Mouse (Mus musculus): ENCODE results near the gene Mapt. TPM values are rescaled to one million over a fixed set of nuclear protein-coding genes. Genes with fewer than 3 reads are reported as not detected.
"Not testable (repeated sequence)": the region's sequence is repeated elsewhere in the genome, so short reads cannot be mapped to it uniquely, and the experiment has no call there.

Gene Mapt
- polyA plus RNA-seq, 1 experiment from 2014 or later: 1.2 TPM

DNA sequence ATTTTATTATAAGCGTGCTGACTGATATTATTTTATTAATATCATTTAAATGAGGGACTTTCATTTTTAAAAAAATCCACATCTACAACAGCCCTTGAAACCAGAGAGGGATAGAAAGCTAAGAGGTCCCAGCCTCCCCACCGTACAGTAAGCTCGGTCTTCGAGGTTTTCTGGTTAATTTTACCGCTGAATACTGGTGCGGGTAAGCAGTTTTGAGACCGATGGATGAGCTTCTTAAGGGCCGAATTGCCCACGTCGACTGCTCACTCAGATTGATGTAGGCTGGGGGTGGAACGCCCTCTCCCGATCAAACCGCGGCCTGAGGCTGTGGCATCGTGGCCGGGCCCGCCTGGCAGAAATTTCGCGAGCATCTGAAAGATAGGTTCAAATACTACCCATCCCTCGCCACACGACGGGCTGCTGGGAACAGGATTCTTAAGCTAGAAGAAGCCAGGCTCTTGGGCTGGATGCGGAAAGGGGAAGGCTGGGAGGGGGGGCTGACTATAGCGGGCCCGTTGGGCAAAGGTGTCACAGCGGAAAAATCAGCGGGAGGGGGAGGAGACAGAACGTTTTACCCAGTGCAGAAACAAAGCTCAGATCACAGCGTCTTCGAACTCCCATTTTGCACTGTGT is 2.5 kb downstream of the Mapt start:
- no peak overlapping the region for H3K27ac ChIP-seq (replicated peaks)
- no peaks in the 10 kb centered on the region for H3K9me3 ChIP-seq
- WGBS: 3% methylated on average over 30 of the region's 30 CpGs
- ATAC-seq (ENCODE audit: extremely low read depth, insufficient number of reproducible peaks, low FRiP score, low TSS enrichment): no peak
- H3K27me3 ChIP-seq (replicated peaks): peaks cover 85% of the 10 kb centered on the region
- peak overlapping the region; percentile 22 for H3K4me3 ChIP-seq
- H3K36me3 ChIP-seq: no peaks in the 10 kb centered on the region
- H3K9ac ChIP-seq: peak overlapping the region; percentile 33; the same call in 1 of the 2 replicates
- peak overlapping the region; percentile 100 for H3K4me2 ChIP-seq
- peaks cover 40% of the 10 kb centered on the region for H3K4me1 ChIP-seq

DNA sequence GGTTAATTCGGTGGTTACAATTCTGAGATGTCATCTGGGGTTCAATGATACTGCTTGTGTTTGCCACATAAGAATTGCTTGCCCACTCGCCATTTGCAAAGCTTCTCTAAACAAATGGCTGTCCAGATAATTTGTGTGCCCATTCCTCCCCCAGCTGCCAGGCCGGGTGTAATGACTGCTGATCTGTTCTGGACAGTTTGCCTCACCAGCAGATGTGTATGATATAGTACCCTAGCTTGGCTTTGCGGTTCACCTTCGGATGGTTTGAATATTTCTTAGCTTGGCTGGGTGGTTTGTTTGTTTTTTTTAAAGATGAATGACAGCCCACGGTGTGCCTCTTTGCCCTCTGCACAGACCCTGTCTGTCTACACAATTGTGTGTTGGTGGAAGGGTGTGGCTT is 3.5 kb downstream of the Mapt start:
- Histone ChIP-seq H3K27me3 (replicated peaks) (peaks cover 75% of the 10 kb centered on the region), H3K9ac (no peak overlapping the region), H3K4me2 (no peak overlapping the region), H3K9me3 (no peaks in the 10 kb centered on the region), H3K27ac (replicated peaks) (no peak overlapping the region), H3K4me1 (peaks cover 40% of the 10 kb centered on the region), H3K4me3 (no peak overlapping the region), H3K36me3 (no peaks in the 10 kb centered on the region)
- no peak for ATAC-seq (ENCODE audit: extremely low read depth, insufficient number of reproducible peaks, low FRiP score, low TSS enrichment)
- WGBS: 43% methylated on average over 6 of the region's 6 CpGs

DNA sequence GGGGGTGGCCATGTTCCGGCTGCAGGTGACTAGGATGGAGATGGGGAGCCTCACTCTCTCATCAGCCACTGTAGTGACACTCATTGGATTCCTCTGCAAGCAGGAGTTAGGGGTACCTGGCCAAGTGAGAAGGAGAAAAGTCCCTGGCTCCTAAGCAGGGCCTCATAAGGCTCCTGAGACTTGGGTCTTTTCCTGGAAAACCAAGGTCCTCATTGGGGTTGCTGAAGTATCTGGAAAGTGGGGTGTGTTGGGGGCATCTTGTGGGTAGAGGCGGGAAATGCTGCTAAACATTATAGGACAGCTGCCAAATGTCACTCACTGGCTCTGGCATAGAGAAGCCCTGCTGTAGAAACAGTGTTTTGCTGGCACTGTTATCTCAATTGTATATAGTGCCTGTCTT is 4.7 kb downstream of the Mapt start:
- Histone ChIP-seq H3K4me2 (no peak overlapping the region), H3K4me3 (no peak overlapping the region), H3K27ac (replicated peaks) (no peak overlapping the region), H3K9ac (no peak overlapping the region), H3K27me3 (replicated peaks) (peaks cover 67% of the 10 kb centered on the region), H3K4me1 (peaks cover 37% of the 10 kb centered on the region), H3K36me3 (no peaks in the 10 kb centered on the region), H3K9me3 (no peaks in the 10 kb centered on the region)
- WGBS: 58% methylated on average over 2 of the region's 2 CpGs
- no peak for ATAC-seq (ENCODE audit: extremely low read depth, insufficient number of reproducible peaks, low FRiP score, low TSS enrichment)

DNA sequence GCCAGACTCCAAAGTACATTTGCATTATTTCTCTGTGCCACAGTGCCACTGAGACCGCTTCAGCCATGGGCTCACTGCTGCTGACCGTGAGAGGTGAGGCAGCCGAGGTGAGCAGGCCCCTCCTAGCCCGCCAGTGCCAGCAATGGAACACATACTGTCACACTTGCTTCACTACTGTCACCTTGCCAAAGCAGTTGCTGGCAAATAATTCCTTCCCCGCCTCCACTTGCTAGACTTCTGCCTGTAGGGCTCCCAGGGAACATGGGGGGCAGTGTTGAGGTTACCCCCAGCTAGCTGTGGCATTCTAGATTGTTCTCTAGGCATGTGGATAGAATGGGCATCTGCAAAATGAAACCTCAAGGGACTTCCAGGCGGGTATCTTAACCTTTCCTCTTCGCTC is 6.0 kb downstream of the Mapt start:
- Histone ChIP-seq H3K9ac (no peak overlapping the region), H3K36me3 (no peaks in the 10 kb centered on the region), H3K4me1 (peaks cover 28% of the 10 kb centered on the region), H3K4me2 (no peak overlapping the region), H3K9me3 (no peaks in the 10 kb centered on the region), H3K27ac (replicated peaks) (no peak overlapping the region), H3K27me3 (replicated peaks) (peaks cover 58% of the 10 kb centered on the region), H3K4me3 (no peak overlapping the region)
- ATAC-seq (ENCODE audit: extremely low read depth, insufficient number of reproducible peaks, low FRiP score, low TSS enrichment): no peak
- 54% methylated on average over 7 of the region's 7 CpGs for WGBS

DNA sequence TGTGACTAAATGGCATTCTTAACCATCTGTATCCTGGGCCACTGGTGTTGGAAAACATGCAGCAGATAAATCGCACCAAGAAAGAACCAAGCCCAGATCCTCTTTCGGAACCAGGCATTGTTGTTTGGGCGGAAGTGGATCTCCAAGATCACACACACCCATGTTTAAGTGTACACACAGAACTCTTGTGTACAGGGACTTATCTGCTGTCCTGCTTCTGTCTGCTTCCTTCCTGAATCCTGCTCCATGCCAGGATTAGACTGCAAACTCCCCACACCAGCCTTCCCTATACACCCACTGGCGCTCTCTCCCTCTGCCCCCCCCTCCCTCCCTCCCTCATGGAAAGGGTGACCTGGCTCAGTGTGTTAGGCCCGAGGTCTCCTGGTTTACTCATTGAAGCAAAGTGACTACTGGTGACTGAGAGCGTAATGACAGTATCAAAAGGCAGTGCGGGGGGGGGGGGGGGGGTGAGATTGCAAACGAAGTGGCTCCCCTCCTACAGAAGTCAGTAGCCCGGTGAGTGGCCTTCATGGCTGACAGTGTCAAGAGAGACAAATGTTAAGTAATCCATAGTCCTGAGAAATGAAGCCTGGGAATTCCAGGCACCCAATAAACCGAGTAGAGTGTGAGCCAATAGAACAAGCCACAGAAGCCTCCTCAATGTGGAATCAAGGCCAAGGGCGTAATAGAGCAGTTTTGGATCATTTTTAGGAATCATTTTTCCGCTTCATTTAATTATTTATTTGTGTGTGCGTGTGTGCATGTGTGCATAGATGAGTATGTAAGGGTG is 7.0 kb downstream of the Mapt start:
- 54% methylated on average over 13 of the region's 13 CpGs for WGBS
- ATAC-seq (ENCODE audit: extremely low read depth, insufficient number of reproducible peaks, low FRiP score, low TSS enrichment): no peak
- Histone ChIP-seq H3K36me3 (no peaks in the 10 kb centered on the region), H3K4me2 (no peak overlapping the region), H3K9me3 (no peaks in the 10 kb centered on the region), H3K4me3 (no peak overlapping the region), H3K4me1 (peaks cover 19% of the 10 kb centered on the region), H3K27me3 (replicated peaks) (peaks cover 49% of the 10 kb centered on the region), H3K9ac (no peak overlapping the region), H3K27ac (replicated peaks) (no peak overlapping the region)

DNA sequence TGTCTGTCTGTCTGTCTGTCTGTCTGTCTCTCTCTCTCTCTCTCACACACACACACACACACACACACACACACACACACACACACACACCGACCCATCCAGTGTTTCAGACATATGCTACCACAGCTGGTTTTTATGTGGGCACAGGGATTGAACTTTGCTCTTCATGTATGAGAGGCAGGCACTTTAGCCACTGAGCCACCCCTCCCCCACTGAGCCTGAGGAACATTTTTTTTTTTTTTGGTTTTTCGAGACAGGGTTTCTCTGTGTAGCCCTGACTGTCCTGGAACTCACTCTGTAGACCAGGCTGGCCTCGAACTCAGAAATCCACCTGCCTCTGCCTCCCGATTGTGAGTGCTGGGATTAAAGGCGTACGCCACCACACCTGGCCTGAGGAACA is 14.3 kb downstream of the Mapt start:
- not testable (repeated sequence) for H3K27ac ChIP-seq (replicated peaks); H3K9ac ChIP-seq; H3K4me2 ChIP-seq; H3K4me1 ChIP-seq; H3K36me3 ChIP-seq; H3K4me3 ChIP-seq; H3K27me3 ChIP-seq (replicated peaks); H3K9me3 ChIP-seq; ATAC-seq (ENCODE audit: extremely low read depth, insufficient number of reproducible peaks, low FRiP score, low TSS enrichment)
- 69% methylated on average over 6 of the region's 6 CpGs for WGBS

DNA sequence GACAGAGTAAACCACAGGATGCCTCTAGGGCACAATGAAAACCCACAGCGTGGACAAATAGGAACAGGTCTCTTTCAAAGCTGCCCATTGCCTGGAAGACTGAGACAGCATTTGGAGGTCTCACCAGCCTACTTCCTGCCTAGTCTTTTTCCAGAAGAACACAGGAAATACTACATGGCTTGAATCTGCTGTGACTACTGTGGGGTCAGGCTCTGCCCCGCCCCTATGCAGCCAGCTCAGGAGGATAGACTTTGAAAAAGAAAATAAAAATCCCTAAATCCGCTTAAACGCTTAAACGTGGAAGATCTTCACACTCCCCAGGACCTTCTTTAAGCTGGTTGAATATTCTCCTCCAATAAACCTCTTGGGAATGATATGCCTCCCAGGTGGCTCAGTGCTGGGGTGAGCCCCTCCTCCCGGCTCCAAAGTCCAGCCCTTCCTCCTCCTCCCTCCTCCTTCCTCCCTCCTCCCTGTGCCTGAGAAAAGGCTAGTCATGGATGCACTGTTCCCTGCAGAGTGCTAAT is 15.0 kb downstream of the Mapt start:
- ATAC-seq (ENCODE audit: extremely low read depth, insufficient number of reproducible peaks, low FRiP score, low TSS enrichment): no peak
- H3K27me3 ChIP-seq (replicated peaks): peaks cover 8% of the 10 kb centered on the region; the same call in 1 of the 2 replicates
- no peaks in the 10 kb centered on the region for H3K9me3 ChIP-seq

DNA sequence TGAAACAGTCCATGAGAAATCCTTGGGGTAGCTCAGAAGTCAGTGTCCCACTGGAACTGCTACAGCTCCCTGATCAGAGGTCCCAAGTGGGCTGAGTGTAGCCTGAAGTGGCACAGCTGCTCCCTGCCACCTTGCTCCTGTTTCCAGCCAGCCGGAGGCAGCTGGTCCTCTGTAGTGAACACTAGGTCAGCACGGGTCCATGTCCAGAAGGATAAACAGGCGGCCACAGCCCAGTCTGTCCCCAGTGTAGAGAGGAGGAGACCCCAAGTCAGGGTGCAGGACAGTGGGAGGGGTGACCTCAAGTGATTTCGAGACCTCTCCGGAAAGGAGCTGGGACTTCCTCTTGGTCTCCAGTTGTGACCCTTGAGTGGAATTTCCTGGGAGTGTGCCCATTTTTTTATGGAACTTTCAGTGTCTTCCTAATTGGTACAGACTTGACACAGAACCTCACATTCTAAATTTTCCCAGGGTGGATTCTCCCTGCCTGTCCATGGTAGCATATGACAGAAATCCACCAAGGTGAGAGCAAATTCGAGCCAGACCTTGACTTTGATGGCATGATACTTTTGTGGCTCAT is 16.0 kb downstream of the Mapt start:
- Histone ChIP-seq H3K9ac (no peak overlapping the region), H3K27me3 (replicated peaks) (peaks cover 8% of the 10 kb centered on the region; the same call in 1 of the 2 replicates), H3K9me3 (no peaks in the 10 kb centered on the region), H3K36me3 (no peaks in the 10 kb centered on the region), H3K4me3 (no peak overlapping the region), H3K4me2 (no peak overlapping the region), H3K27ac (replicated peaks) (no peak overlapping the region), H3K4me1 (peaks cover 5% of the 10 kb centered on the region; the same call in 1 of the 2 replicates)
- ATAC-seq (ENCODE audit: extremely low read depth, insufficient number of reproducible peaks, low FRiP score, low TSS enrichment): no peak
- WGBS: 61% methylated on average over 6 of the region's 6 CpGs

More for the DNA sequence above, 15.0 kb downstream of the Mapt start:
- Histone ChIP-seq H3K9ac (no peak overlapping the region), H3K4me2 (peak overlapping the region; percentile 36), H3K36me3 (no peaks in the 10 kb centered on the region), H3K27ac (replicated peaks) (no peak overlapping the region), H3K4me1 (peaks cover 5% of the 10 kb centered on the region; the same call in 1 of the 2 replicates), H3K4me3 (no peak overlapping the region)
- 21% methylated on average over 6 of the region's 6 CpGs for WGBS

DNA sequence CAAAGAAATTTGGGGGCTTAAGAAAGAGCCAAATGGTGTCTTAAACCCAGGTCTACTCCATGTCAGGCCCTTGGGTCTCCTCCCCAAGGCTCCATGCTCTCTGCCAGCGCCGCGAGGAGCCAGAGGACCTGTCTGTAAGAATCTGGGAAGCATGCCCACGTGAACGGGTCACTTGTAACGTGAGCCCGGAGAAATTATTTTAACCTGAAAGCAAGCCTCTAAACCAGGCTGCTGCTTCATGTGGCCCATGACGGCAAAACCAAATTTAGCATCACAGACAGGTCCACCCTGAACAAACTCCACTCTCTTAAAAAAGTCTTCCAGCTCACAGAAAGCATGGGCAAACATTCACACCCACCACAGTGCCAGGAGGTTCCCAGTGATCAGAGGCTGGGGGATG is 18.2 kb downstream of the Mapt start:
- peaks cover 8% of the 10 kb centered on the region; the same call in 1 of the 2 replicates for H3K27me3 ChIP-seq (replicated peaks)
- no peaks in the 10 kb centered on the region for H3K9me3 ChIP-seq
- H3K27ac ChIP-seq (replicated peaks): no peak overlapping the region
- 56% methylated on average over 8 of the region's 8 CpGs for WGBS
- H3K4me3 ChIP-seq: no peak overlapping the region
- no peak overlapping the region for H3K4me2 ChIP-seq
- H3K36me3 ChIP-seq: no peaks in the 10 kb centered on the region
- H3K9ac ChIP-seq: no peak overlapping the region
- peaks cover 5% of the 10 kb centered on the region; the same call in 1 of the 2 replicates for H3K4me1 ChIP-seq
- no peak for ATAC-seq (ENCODE audit: extremely low read depth, insufficient number of reproducible peaks, low FRiP score, low TSS enrichment)

DNA sequence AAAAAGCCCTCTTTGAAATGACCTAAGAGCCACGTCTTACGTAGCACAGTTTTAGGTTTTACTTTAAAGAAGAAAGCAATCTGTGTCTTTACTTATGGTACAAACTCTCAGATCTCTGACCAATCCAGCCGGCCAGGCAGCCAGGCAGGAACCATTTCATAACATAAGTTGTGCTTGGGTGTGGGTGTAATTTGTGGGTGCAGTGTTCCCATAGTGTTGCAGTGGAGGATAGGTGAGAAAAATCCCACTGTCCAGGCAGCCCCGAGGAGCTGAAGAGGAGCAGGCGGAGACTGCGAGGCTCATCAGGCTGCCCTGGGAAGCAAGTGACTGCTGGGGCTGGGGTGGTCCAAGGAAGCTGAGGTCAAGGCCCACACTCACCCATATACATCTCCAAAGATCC is 19.9 kb downstream of the Mapt start:
- no peak for ATAC-seq (ENCODE audit: extremely low read depth, insufficient number of reproducible peaks, low FRiP score, low TSS enrichment)
- Histone ChIP-seq H3K36me3 (no peaks in the 10 kb centered on the region), H3K9ac (no peak overlapping the region), H3K9me3 (no peaks in the 10 kb centered on the region), H3K27ac (replicated peaks) (no peak overlapping the region), H3K27me3 (replicated peaks) (0 out of 2 replicates have a peak, but pooled peaks cover 8% of the 10 kb centered on the region), H3K4me3 (no peak overlapping the region), H3K4me1 (peaks cover 5% of the 10 kb centered on the region; the same call in 1 of the 2 replicates), H3K4me2 (no peak overlapping the region)
- WGBS: 71% methylated on average over 6 of the region's 6 CpGs

DNA sequence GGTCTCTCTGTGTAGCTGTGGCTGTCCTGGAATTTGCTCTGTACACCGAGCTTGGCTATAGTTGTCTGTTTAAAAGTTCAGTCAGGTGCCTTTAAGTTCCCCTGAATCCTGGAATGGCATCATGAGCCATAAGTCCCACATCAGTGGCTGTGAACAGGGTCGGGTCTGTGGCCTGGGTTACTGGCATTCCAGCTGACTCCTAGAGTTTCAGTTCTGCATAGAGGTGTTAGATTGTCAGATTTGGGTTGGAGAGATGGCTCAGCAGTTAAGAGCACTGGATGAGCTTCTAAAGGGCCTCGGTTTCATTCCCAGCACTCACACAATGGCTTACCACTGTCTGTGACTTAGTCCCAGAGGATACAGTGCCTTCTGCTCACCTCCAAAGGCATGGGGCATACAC is 20.9 kb downstream of the Mapt start:
- no peak for ATAC-seq (ENCODE audit: extremely low read depth, insufficient number of reproducible peaks, low FRiP score, low TSS enrichment)
- 61% methylated on average over 3 of the region's 3 CpGs for WGBS
- Histone ChIP-seq H3K4me3 (no peak overlapping the region), H3K9ac (no peak overlapping the region), H3K4me2 (no peak overlapping the region), H3K4me1 (no peaks in the 10 kb centered on the region), H3K9me3 (no peaks in the 10 kb centered on the region), H3K36me3 (no peaks in the 10 kb centered on the region), H3K27me3 (replicated peaks) (0 out of 2 replicates have a peak, but pooled peaks cover 1% of the 10 kb centered on the region), H3K27ac (replicated peaks) (no peak overlapping the region)

All from heart, embryonic 13.5 days (tissue).